Mouse (Mus musculus) MN1 (cell line): ENCODE results near the gene Birc5.
A peak's percentile ranks its signal among the peaks of the same experiment; 100 is the strongest.
"Not testable (repeated sequence)": the region's sequence is repeated elsewhere in the genome, so short reads cannot be mapped to it uniquely, and the experiment has no call there.

Source experiments
- DNase-seq: peaks from one replicate; pipeline ENCODE4 v3.0.0-alpha.2; 2016; ENCODE audit warnings: low spot score

The Birc5 gene

DNA sequence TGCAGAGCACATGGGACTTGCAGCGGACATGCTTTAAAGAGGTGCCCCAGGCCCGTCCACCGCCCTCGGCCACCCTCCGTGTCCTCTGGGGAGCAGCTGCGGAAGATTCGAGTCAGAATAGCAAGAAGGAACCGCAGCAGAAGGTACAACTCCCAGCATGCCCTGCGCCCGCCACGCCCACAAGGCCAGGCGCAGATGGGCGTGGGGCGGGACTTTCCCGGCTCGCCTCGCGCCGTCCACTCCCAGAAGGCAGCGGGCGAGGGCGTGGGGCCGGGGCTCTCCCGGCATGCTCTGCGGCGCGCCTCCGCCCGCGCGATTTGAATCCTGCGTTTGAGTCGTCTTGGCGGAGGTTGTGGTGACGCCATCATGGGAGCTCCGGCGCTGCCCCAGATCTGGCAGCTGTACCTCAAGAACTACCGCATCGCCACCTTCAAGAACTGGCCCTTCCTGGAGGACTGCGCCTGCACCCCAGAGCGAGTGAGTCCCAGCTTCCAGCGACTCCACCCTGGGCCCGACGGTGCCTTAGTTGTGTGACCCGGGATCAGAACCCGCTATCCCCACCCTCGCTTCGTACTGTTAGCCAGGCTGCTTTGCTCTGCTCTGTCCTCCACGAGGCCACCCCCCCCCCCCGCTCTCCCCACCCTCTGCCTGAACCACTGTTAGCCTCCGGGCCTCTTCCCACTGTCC, at the start of gene Birc5:
Gene Birc5, plus strand, starts transcription at position 267 of the 687 bp plus-strand sequence.
- peak; percentile 96 for DNase-seq

DNA sequence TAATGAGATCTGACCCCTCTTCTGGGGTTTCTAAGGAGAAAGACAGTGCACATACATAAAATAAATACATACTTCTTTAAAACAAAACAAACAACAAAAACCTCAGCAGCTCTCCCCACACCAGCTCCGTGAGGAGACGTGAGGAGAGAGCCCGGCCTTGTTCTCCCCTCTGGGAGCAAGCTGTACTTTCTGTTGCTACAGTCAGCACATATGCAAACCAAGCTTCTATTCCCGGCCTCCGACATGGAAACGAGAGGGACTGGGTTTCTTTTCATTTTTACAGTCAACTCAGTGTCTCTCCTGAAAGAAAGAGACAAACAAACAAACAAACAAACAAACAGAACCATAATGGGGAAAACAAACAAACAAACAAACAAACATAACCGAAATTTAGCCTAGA, 49.0 kb upstream of the Birc5 start:
- no peak for DNase-seq

DNA sequence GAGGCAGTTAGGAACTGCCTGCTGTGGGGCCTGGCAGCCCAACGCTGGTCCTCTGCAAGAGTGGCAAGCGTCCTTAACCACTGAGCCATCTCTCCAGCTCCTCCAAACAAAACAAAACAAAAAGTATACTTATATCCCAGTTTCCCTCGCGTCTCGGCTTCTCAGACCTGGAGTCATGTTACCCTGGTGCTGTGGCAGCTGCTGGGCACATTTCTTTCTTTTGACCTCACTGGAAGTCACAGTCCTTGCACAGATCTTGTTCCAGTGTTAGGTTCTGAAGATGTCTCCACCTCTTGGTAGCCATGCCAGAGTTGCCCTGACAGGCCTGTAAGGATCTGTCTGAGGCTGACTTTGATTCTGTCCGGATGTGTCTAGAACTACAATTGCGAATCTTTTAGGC, 47.4 kb upstream of the Birc5 start:
- DNase-seq, result no peak

DNA sequence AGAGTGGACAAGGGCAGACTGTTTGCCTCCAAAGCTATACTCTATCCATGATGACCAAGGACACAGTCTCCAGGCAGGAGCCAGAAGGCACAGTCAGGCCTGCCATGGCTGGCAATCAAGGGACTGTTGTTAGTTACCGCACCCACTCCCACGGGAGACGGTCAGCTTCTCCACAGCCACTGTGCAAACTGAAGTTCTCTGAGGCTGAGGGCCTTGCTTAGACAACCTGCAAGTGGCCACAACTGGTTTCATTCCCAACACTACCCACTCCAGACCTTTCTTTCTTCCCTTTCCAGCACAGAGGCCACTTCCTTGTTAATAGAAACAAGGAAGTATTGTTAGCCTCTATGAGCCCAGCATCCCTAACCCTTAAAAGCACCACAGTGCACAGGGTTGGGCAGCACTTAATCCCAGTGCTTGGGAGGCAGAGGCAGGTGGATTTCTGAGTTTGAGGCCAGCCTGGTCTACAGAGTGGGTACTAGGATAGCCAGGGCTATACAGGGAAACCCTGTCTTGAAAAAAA, 45.8 kb upstream of the Birc5 start:
- no peak for DNase-seq

DNA sequence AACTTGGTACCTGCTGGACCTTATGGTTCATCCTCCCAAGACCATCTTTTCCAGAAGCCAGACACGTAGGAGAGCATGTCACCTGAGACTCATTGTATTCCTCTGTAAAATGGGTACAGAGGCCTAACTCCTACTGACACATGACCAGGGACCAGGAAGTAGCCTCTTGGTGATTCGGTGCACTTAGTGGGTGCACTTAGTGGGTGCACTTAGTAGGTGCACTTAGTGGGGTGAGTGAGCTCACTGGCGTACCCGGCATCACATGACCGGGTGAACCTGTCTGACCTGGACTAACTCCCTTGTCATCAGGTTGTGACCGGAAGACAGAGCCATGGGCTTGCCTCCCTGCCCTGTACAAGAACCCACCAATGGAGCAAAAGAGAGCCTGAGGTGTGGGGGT, 42.3 kb upstream of the Birc5 start:
- DNase-seq, result no peak

DNA sequence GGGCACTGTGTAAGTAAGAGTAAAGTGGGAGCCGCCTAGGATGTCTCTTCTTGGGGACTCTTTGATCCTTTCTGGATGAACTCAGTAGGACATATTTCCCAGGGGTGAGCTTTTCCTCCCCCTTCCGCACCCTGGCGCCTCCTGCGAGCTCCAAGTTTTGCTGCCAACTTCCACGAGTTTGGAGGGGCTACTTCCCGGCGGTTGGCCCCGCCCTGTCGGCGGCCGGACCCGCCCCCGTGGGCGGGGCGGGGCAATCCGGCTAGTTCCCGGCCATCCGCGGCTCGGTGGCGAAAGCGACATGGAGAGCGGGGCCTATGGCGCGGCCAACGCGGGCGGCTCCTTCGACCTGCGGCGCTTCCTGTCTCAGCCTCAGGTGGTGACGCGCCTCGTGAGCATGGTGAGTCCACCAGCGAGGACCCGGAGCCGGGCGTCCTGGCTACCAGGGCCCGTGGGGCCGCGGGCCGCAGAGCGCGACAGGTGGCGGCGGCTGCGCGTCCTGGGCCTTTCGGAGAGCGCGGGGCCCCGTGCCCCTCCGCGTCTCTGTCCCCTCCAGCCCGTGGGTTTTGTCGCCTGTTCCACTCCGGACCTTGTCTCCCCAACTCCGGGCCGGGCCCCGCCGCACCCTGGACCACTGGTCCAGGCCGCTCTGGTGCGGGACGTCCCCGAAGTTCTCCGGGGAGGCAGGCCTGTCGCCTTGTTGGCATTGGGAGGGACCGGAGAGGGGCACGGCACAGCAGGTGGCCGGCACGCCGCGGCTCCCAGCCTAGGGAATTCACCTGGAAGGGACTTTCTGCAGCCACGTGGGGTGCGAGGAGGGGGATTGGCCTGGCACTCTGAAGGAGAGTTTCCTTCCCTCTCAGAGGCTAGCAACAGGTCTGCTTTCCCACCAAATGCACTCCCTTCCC, 39.4 kb upstream of the Birc5 start, which contains the start of the genes Gm20708 and Syngr2:
Gene Gm20708, plus strand, starts transcription at position 262 of the 905 bp plus-strand sequence.
Gene Syngr2, plus strand, starts transcription at position 262 of the 905 bp plus-strand sequence.
- peak; percentile 74 for DNase-seq

DNA sequence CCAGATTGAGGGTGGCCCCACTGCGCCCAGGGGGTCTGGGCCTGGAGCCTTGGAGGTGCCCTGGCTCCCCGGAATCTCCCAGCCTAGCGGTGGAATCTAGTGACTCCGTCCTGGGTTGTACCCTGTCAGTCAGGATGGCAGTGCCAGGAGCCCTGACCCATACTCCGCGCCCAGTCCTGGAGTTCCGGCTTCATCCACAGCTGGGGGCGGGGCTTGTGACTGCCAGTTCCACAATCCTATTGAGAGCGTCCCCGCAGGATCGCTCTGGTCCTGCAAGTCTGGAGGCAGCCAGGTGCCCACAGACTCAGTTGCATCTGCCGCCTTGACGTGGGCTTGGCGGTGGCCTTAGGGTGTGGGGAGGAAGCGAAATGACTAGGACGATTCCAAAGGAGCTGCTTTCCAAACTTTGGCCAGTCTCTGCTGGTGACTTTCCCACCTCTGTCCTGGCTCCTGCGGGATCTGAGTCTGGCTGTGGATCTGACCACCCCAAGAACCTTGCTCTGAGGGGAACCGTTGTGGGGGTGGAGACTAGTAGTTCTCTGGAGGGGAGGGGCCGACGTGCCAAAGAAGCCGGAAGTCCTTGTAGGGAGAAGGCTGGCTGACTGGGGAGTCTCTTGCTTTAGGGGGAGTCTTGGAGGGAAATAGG, 38.5 kb upstream of the Birc5 start:
- DNase-seq, result peak; percentile 92

DNA sequence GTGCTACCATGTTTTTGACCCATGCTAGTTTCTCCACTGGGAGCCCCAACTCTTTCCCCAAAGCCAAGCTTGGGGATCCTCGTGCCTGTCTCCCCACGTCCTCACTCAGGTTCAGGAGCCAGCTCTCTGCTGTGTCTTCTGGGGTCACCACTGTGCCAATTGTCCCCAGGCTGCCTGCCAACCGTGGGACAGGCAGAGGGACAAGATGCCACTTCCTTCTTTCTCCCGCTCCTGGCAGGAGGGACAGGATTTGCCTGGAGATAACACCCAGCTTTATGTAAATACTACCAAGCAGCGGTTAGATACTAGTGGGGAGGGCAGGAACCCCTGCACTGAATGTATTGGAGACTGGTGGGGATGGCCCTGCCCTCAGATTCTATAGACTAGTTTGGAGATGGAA, 35.2 kb upstream of the Birc5 start:
- DNase-seq, result no peak

DNA sequence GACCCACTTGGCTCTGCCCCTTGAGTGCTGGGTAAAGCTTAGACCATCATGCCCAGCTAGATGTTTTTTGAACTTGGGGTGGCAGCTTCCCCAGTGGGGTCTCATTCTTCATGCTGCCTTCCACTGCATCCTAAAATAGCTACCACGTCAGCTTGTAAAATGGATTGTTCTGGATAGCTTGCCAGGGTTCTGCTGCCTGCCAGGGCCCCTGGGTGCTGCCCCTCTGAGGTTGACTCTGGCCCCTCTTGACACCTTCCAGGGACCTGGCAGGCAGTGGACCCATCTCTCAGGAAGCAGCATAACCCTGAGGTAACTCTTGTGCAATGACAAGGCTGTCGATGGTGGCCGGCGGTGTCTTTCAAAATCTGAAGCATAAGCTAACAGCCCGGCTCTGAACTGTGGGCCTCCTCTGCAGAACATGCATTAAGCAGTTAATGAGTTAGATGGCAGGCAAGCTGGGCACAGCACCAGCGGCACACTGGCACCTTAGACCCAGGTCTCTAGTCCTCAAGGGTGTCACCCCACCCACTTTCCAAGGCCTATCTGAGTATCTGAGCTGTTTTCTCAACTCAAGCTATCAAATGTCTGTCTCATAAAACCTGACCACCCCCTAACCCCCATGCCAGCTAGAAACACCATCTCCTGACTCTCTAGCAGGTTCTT, 34.2 kb upstream of the Birc5 start:
- DNase-seq, result no peak

DNA sequence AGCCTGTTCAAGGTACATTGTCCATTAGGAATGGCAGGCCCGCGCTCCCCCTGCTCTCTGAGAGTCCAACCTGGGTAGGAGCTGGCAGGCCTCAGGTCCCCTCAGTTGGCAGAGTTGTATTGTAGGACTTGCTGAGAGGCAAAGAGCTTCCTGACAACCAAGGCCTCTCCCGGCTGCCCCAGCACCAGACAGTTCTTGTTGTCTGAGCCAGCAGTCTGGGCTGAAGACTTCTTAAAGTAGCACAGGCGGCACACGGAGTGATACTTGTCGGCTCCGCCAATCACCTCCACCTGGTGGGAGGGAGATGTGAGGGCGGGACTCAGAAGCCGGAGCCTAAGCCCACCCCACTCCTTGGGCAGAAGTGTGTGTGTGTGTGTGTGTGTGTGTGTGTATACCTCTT, 33.2 kb upstream of the Birc5 start:
- not testable (repeated sequence) for DNase-seq

DNA sequence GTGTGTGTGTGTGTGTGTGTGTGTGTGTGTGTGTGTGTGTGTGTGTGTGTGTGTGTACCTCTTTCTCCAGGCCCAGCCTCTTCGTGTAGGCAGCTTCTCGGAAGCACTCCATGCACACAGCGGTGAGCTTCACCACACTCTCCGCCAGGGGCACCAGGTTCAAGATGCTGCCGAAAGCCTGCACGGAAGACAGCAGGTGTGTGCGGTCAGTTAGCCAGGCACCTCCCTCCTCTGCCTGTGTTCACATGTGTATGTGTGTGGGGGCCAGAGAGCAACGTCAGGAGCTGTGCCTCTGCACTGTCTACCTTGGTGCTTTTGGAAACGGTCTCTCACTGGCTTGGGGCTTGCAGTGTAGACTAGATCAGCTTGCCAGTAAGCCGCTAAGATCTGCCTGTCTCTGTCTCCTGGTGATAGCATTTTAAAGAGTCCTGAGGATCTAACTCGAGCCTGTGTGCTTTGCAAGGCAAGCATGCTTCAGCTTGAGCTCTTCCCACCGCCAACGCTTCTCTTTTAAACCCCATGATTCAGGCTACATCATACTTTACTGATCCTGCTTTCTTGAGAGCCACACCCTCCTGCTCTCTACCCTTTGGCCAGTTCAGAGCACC, 32.6 kb upstream of the Birc5 start:
- DNase-seq, result no peak

DNA sequence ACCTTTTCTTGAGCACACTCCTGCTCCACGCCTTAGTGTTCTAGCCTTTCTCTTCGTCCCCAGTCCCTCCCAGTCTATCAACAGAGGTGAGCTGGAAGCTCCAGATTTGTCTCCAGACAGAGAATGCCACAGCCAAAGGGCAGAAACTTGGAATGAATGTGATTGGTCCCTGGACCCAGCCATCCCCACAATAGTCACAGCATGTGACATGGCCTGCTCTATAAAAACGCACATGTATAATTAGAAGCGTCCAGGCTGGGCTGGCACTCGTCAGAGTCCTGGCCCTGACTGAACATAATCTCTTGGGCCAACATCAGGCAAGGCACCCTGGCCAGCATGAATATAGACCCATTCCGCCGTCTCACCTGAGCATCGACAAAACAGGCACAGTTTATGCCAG, 30.0 kb upstream of the Birc5 start:
- no peak for DNase-seq

DNA sequence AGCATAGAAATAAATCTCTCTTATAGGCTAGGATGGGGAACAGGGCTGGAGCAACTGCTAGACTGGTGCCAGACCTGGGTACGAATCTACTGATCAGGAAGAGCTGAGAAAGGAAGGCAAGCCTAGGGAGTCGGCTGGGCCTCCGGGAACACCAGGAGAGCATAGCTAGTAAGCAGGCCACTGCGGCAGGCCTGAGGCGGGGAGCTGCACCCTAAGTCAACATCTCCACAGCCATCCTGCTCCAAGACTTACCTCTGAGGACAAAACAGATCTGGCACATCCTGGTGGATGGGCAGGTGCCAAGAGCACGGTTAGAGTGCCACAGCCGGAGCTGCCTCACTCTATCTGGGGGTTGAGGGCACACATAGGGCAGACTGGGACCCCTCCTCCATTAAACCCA, 28.9 kb upstream of the Birc5 start:
- no peak for DNase-seq

DNA sequence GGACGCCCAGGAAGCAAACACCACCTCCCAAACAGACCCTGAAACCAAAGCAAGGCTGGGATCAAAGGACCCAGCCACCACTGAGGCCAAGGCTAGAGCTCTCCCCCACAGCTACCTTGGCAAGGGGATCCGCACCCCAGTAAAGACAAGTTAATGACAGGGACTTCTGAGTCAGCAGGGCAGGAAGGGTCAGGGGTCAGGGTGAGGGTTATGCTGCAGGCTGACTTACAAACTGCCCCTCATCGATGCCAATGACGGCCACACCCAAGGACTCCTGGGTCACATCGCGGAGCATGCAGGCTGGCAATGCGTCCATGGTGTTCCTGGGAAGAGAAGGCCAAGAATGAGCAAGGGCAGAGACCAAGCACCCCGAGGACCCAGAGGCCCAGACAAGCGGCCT, 27.2 kb upstream of the Birc5 start:
- no peak for DNase-seq

DNA sequence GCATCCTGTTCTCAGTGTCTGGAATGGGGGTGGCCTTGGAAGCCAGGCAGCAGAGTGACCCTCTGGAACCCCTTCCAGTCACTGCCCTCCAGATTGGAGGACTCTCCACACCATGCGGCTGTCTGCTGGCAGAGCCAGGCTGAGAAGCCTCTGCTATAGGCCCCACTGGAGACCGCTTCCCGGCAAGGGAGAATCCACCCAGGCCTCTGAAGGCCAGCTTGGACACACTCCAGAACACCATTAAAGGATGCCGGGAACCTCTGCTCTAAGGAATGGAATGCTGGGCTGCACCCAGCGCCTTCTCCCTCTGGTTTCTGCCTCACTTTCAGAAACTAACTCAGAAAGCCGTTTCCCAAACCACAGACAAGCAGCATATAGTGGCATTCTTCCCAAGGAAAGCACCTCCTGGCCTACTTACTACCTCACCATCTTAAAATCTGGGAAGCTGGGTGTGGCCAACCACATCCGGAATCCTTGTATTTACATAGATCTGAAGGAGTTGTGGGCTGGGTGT, 26.3 kb upstream of the Birc5 start:
- DNase-seq, result peak; percentile 54

DNA sequence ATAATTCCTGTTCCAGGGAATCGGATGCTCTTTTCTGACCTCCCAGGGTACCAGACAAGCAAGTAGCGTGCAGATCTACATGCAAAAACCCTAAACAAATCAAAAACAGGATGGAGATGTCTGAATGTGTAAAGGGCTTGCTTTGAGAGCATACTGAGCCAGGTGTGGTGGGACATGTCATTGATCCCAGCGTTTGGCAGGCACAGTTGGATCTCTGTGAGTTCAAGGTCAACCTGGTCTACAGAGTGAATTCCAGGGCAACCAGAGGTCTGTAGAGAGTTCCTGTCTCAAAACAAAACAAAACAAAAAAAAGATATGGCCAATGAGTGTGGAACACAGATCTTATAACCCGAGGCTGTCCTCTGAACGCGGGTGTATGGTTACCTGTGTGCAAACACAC, 25.6 kb upstream of the Birc5 start:
- DNase-seq, result no peak

DNA sequence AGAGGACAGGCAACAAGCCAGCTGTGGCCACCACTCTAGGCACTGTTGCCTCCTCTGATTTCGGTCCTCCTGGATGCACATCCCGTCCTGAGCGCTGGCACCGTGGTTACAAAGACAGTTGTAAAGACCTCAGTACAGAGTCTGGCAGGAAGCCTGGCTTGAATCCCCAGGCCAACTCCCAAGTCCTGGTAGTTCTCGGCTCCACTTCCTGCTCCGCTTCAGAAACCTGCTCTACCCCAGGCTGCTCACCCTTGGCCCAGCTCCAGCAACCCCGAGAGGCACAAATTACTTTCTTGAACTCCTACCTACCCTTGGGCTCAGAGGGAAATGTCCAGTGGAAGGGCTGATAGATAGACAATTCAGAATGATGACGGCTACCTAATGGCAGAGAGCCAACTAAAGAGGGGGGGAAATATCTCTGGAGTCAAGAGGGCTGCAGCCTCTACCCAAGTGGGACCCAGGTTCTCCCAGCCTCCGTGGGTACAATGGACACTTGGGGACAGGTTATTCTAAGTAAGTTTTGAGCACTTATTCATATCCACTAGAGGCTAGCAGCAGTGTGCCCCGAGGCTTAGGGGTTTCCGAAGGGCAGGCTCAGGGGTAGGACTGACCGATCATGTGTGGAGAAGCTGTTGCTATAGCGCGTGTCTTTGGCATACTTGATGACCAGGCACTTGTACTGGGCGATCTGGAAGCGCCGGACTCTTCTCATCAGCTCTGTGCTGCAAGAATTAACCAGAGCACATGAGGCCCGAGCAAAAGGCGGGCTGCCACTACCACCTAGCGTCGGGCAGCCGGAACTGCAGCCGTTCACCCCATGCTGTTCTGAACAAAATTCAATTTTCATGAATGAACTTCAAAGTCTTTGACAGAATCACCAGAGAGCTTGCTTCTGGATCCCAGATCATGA, 24.7 kb upstream of the Birc5 start:
- DNase-seq, result peak; percentile 88

DNA sequence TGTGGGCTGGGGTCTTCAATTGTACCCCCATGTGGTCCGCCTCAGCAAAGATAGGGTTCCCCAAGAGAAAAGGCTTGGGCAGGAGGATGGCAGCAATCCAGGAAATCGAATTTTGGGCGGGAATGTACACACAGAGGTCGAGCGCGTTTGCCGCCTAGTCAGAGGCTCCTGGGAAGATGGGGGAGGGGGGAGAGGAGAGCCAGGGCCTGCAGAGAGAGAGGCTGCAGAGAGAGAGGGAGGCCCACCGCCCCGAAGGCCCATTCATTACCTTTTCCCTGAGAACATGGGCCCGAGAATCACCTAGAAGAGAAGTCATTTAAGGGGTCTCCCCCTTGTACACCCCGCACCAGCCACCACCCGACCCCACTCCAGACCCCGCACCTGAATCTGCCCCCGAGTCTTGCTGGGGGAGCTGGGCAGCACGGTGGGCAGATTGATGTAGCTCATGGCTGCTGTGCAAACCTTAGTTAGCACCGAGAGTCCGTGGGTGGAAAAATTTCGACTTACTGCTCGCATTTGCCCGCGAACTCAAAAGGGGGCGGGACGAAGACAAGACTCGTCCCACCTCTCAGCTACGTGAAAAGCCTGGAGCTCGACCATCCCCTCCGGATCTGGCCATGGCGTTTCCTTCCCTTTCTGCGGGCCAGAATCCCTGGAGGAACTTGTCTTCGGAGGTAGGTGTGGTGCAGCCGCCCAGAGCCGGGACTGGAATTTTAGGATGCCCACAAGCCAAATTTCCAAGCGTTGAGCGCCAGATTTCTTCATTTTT, 23.5 kb upstream of the Birc5 start, which contains the start of the genes Afmid and Tk1:
Gene Afmid, plus strand, starts transcription at position 592 of the 769 bp plus-strand sequence.
Gene Tk1, minus strand, starts transcription at position 760 of the 769 bp plus-strand sequence.
- peak; percentile 88 for DNase-seq

DNA sequence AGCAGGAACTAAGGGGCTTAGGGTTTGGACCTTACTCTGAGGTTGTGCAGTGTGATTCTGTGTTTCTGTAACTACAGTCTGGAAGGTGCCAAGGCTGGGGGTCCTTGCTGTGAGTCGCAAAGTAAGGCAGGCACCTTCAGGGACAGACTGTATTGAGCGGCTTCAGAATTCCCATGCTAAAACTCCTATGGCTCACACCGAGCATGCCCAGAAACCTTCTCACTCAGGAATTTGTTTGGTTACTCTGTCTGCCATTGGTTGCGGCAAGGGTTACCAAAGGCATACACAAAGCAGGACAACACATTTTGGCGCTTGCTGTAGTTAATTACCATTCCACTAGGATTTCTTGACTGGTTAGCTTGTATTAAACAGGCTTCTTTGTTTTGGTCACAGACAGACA, 22.9 kb upstream of the Birc5 start:
- DNase-seq, result no peak
